Comparison of ENCODE assay signal across 8 mouse cellular contexts in the genomic region with DNA sequence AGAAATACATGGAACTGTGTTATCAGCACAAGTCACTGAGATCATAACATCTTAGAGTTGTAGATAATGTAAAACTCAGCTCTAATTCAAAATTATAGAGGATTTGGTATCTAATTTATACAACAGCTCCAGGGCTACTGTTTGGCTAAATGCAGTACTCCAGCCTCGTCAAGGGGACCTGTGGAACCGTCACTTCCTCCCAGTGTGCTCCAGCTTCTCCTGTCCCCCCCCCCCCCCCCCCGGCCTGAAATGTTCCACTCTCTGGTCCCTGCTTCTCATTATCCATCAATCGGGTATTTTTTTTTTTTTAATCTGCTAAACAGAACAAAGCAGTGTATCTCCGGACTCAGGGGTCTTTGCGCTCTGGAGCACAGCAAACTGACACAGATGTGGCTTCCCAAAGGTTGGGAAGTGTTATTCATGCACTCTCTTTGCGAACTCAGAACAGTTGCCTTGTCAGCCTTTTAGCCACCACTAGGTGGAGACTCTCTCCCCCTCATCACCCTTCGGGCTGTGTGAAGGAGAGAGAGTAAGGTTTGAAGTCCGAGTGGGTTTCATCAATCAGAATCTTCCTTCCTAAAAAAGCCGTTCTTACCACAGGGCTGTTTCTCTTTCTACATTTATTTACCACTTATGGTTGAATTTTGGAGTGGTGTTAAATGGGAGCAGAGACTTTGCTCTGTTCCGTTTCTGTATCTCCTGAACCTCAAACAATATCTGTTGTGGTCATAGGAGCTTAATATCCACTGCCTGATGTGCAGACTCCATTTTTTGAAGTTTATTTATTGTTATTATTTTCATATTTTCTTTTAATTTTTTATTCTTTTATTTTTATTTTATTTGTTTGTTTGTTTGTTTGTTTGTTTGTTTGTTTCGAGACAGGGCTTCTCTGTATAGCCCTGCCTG. TPM values are rescaled to one million over a fixed set of nuclear protein-coding genes. Genes with fewer than 3 reads are reported as not detected.
DNase-seq lines count a peak whose midpoint lies in the region; ATAC-seq and TF ChIP-seq lines count a peak whose summit lies in the region.

No protein-coding gene starts in this region.

- DNase-seq in ES-E14 (ENCODE audit: low read depth, low spot score) = peak; percentile 63
- DNase-seq in c-Kit-positive CD71-positive TER-119-negative erythroid progenitor cells, embryonic 14.5 days (ENCODE audit: low read depth) = peak; percentile 40
- DNase-seq in heart, postnatal 4 days = peak; percentile 78
- DNase-seq in layer of hippocampus, adult 18-20 months (ENCODE audit: low spot score in 2 of 2) = peak; percentile 19 to 76
- DNase-seq in lung, adult 2 months = peak; percentile 37
- DNase-seq in testis, postnatal 14 days (ENCODE audit: low spot score) = peak; percentile 59

- no peak overlapping the region for H3K9ac ChIP-seq in ES-E14 (ENCODE audit: insufficient read depth, low read depth, low read length, poor library complexity, severe bottlenecking)
- no peak overlapping the region for H3K9ac ChIP-seq in forebrain, embryonic 13.5 days
- H3K9ac ChIP-seq in neural tube, embryonic 14.5 days (replicated peaks; ENCODE audit: low read depth, low read length) = no peak overlapping the region

- H3K27ac ChIP-seq in ES-E14 (ENCODE audit: insufficient read depth, low read depth, low read length, poor library complexity, severe bottlenecking) = no peak overlapping the region
- H3K27ac ChIP-seq in forebrain, embryonic 13.5 days = no peak overlapping the region
- H3K27ac ChIP-seq in neural tube, embryonic 14.5 days (ENCODE audit: low read depth, low read length) = no peak overlapping the region

- H3K36me3 ChIP-seq in ES-E14 (ENCODE audit: control insufficient read depth, insufficient read depth, low read length, poor library complexity, severe bottlenecking) = no peaks in the 10 kb centered on the region
- H3K36me3 ChIP-seq in forebrain, embryonic 13.5 days (ENCODE audit: poor library complexity, severe bottlenecking) = no peaks in the 10 kb centered on the region
- no peaks in the 10 kb centered on the region for H3K36me3 ChIP-seq in neural tube, embryonic 14.5 days (ENCODE audit: control insufficient read depth, insufficient read depth, low read length)

- no peaks in the 10 kb centered on the region for H3K9me3 ChIP-seq in ES-E14 (ENCODE audit: control insufficient read depth, insufficient read depth, low read depth, low read length)
- no peaks in the 10 kb centered on the region for H3K9me3 ChIP-seq in forebrain, embryonic 13.5 days (replicated peaks)
- H3K9me3 ChIP-seq in neural tube, embryonic 14.5 days (ENCODE audit: control insufficient read depth, low read length) = no peaks in the 10 kb centered on the region

- TF ChIP-seq CTCF in lung, adult 2 months (IDR thresholded peaks at IDR 0.05; ENCODE audit: insufficient read depth, low read length) = peak; percentile 77

- 0 out of 4 replicates have a peak overlapping the region, but pooled peaks of 1 of the 2 experiments have one; percentile 37 for H3K4me3 ChIP-seq in ES-E14 (ENCODE audit: insufficient read depth in 1 of 2, low read depth in 1 of 2, low read length in 2 of 2, poor library complexity in 1 of 2, severe bottlenecking in 1 of 2)
- no peak overlapping the region for H3K4me3 ChIP-seq in forebrain, embryonic 13.5 days
- no peak overlapping the region for H3K4me3 ChIP-seq in lung, adult 2 months (replicated peaks; ENCODE audit: extremely low read depth, low read depth, low read length)
- no peak overlapping the region for H3K4me3 ChIP-seq in neural tube, embryonic 14.5 days (ENCODE audit: low read depth, low read length)

- 22% methylated on average over 11 of the region's 12 CpGs for WGBS in forebrain, embryonic 13.5 days
- 16% methylated on average over 11 of the region's 12 CpGs for WGBS in lung, adult 2 months
- WGBS in neural tube, embryonic 14.5 days = 26% methylated on average over 12 of the region's 12 CpGs

- H3K27me3 ChIP-seq in forebrain, embryonic 13.5 days = no peaks in the 10 kb centered on the region
- no peaks in the 10 kb centered on the region for H3K27me3 ChIP-seq in neural tube, embryonic 14.5 days (ENCODE audit: control insufficient read depth, insufficient read depth, low read length)

- in situ Hi-C loops in ES-E14 (cut with MboI; ENCODE audit: low sequenced_read_pairs in 2 of 2, unreplicated experiment in 2 of 2) = no loop called here

- no peaks in the 10 kb centered on the region for H3K4me1 ChIP-seq in ES-E14 (ENCODE audit: control insufficient read depth in 2 of 2, insufficient read depth in 2 of 2, low read length in 2 of 2, poor library complexity in 1 of 2)
- peaks cover 2% of the 10 kb centered on the region; the same call in 1 of the 2 replicates for H3K4me1 ChIP-seq in forebrain, embryonic 13.5 days
- H3K4me1 ChIP-seq in lung, adult 2 months (ENCODE audit: control insufficient read depth, insufficient read depth, low read length) = no peaks in the 10 kb centered on the region
- H3K4me1 ChIP-seq in neural tube, embryonic 14.5 days (ENCODE audit: control insufficient read depth, insufficient read depth, low read length) = no peaks in the 10 kb centered on the region

- TF ChIP-seq POLR2A in lung, adult 2 months (IDR thresholded peaks at IDR 0.05; ENCODE audit: borderline replicate concordance, extremely low read depth, low read depth, low read length) = no peak

- 0 out of 2 replicates have a peak overlapping the region, but pooled peaks have one; percentile 22 for H3K4me2 ChIP-seq in forebrain, embryonic 13.5 days
- H3K4me2 ChIP-seq in neural tube, embryonic 14.5 days (ENCODE audit: low read depth, low read length) = no peak overlapping the region; the same call in 1 of the 2 replicates

- ATAC-seq in forebrain, embryonic 13.5 days = peak; percentile 87
- ATAC-seq in neural tube, embryonic 14.5 days (ENCODE audit: low read depth) = peak; percentile 91

TF ChIP-seq in ES-E14, 5 proteins besides CTCF, POLR2A, EP300 and RAD21:
- TF ChIP-seq ZC3H11A (IDR thresholded peaks at IDR 0.05; ENCODE audit: borderline replicate concordance, low read depth, low read length) (peak; percentile 72; the same call in 1 of the 2 replicates), ZNF384 (IDR thresholded peaks at IDR 0.05; ENCODE audit: low read depth, low read length) (no peak), MAFK (IDR thresholded peaks at IDR 0.05; ENCODE audit: insufficient read depth, low read depth, low read length) (peak; percentile 43; the same call in 1 of the 2 replicates), HCFC1 (IDR thresholded peaks at IDR 0.05; ENCODE audit: borderline replicate concordance, insufficient read depth, low read length) (no peak)

RNA-seq across cellular contexts. Expression of a gene that starts 22.0 kb away (rescaled TPM):
- 40.4 and 46.4 TPM in 2 replicates for total RNA-seq in ES-E14 (2012; rRNA removed)
- 48.0 and 55.2 TPM in 2 replicates for polyA plus RNA-seq in forebrain, embryonic 13.5 days (2015; fragmentation: Nextera tagmentation; extraction: Ambion mirVana)
- total RNA-seq in heart, postnatal 4 days (2021) = 10 to 100 TPM; 49.6 to 52.7 TPM
- total RNA-seq in layer of hippocampus, adult 18-20 months (2021) = 10 to 100 TPM; 87.8 to 88.3 TPM
- 7.7 and 10.7 TPM in 2 replicates for polyA plus RNA-seq in lung, adult 2 months (2012; rRNA removed)
- polyA plus RNA-seq in neural tube, embryonic 14.5 days (2014; fragmentation: Nextera tagmentation; extraction: Ambion mirVana) = 104 and 120 TPM in 2 replicates
